Mouse (Mus musculus) erythroblast, adult 5-6 weeks (primary cell): Measurements from ENCODE around the gene Olfr1463. TPM values are rescaled to one million over a fixed set of nuclear protein-coding genes. Genes with fewer than 3 reads are reported as not detected.

ENCODE experiments used
- ATAC-seq: replicated peaks from 2 replicates; pipeline ENCODE4 v1.8.0; 2016; ENCODE audit warnings: moderate number of reproducible peaks, mild to moderate bottlenecking, moderate TSS enrichment, inconsistent platforms; ENCODE audit not compliant: poor library complexity, low FRiP score, severe bottlenecking
- total RNA-seq, 2 experiments: library from RNA; stranded (forward) in 1 of 2; stranded (reverse) in 1 of 2; fragments of 150-400 nt in 1 of 2; fragments of 200-764, 138-1000 nt in 1 of 2; gene quantifications; 2 replicates each; pipeline versions ENCODE4 v1.2.3 to v1.2.4; 2015 to 2017; ENCODE audit warnings: low replicate concordance in 2 of 2

Olfr1463 gene
- total RNA-seq (2015; ENCODE audit: low replicate concordance) (not detected in 2 replicates), total RNA-seq (2017; ENCODE audit: low replicate concordance) (not detected in 2 replicates)

DNA sequence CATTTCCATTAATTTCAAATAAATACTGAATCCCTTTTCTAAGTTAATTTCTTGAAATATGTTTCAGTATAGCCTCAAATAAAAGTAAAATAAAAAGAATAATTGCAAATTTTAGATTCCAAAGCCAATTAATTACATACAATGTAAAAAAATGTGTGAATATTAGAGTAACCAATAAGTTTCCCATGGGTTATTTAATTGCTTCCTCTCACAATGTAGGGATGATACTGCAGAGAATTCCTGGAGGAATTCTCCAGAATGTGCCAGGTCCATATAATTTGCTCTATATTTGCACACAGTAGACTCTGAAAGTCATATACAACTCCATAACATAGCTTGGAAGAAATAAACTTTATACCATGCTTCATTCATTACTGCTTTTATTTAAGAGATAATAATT, at the start of gene Olfr1463:
Gene Olfr1463, plus strand, starts transcription at position 301 of the 400 bp plus-strand sequence.
- ATAC-seq: no peak

DNA sequence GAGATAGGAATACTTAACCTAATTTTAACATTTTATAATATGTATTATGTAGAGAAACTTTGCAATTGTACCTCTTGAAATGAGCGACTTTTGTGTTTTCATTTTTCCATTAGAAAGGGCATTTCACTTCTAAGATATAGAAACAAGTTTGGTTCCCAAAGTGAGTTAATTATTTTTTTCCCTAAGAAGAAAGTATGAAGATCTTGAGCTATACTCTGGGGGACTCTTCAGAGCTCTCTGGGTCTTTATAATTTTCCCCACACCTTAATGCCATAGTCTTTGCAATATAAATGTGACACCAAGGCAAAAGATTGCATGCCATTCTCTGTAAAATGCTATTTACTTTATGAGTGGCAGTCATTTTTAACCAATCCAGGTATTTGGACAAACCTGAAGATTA, 45.7 kb upstream of the Olfr1463 start, which contains the start of gene Olfr1462:
Gene Olfr1462, plus strand, starts transcription at position 301 of the 400 bp plus-strand sequence.
- no peak for ATAC-seq

DNA sequence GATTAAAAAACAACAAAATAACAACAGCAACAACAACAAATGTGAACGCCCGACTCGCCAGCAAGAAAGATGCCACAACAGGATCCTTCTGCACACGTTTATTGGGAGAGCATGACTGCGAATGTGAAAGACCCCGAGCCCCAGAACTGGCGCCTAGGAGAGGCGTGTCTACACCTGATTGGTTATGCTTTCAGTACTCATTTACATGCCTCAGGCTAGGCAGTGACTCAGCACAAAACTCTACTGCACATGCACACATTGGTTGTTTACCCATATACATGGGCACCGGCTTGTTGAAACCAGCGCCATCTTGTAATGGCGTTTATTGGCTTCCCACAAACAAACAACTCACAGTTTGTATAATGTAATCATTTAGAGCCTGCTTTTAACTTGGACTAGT, 9.5 kb upstream of the Olfr1463 start:
- ATAC-seq: no peak

Other genes starting within 250 kb of the Olfr1463 start
- not detected in 2 replicates for gene Olfr1451, start 236.3 kb upstream of the Olfr1463 start, total RNA-seq (2015; ENCODE audit: low replicate concordance)
- not detected in 2 replicates for gene Olfr1451, start 236.3 kb upstream of the Olfr1463 start, total RNA-seq (2017; ENCODE audit: low replicate concordance)
- not detected in 2 replicates for gene Olfr1453, start 203.0 kb upstream of the Olfr1463 start, total RNA-seq (2015; ENCODE audit: low replicate concordance)
- gene Olfr1453, start 203.0 kb upstream of the Olfr1463 start, total RNA-seq (2017; ENCODE audit: low replicate concordance): 0.98 TPM in 1 of 2 replicates, not detected in the other
- not detected in 2 replicates for gene Olfr1454, start 170.7 kb upstream of the Olfr1463 start, total RNA-seq (2015; ENCODE audit: low replicate concordance)
- not detected in 2 replicates for gene Olfr1454, start 170.7 kb upstream of the Olfr1463 start, total RNA-seq (2017; ENCODE audit: low replicate concordance)
- not detected in 2 replicates for gene Olfr1457, start 133.4 kb upstream of the Olfr1463 start, total RNA-seq (2015; ENCODE audit: low replicate concordance)
- gene Olfr1457, start 133.4 kb upstream of the Olfr1463 start, total RNA-seq (2017; ENCODE audit: low replicate concordance): not detected in 2 replicates
- gene Olfr1458, start 124.6 kb upstream of the Olfr1463 start, total RNA-seq (2015; ENCODE audit: low replicate concordance): not detected in 2 replicates
- not detected in 2 replicates for gene Olfr1458, start 124.6 kb upstream of the Olfr1463 start, total RNA-seq (2017; ENCODE audit: low replicate concordance)
- not detected in 2 replicates for gene Olfr1459, start 81.8 kb upstream of the Olfr1463 start, total RNA-seq (2015; ENCODE audit: low replicate concordance)
- gene Olfr1459, start 81.8 kb upstream of the Olfr1463 start, total RNA-seq (2017; ENCODE audit: low replicate concordance): 0.56 TPM in 1 of 2 replicates, not detected in the other
- gene Olfr1461, start 68.3 kb upstream of the Olfr1463 start, total RNA-seq (2015; ENCODE audit: low replicate concordance): not detected in 2 replicates
- 0.28 TPM in 1 of 2 replicates, not detected in the other for gene Olfr1461, start 68.3 kb upstream of the Olfr1463 start, total RNA-seq (2017; ENCODE audit: low replicate concordance)
- not detected in 2 replicates for gene Olfr1462, start 45.6 kb upstream of the Olfr1463 start, total RNA-seq (2015; ENCODE audit: low replicate concordance)
- not detected in 2 replicates for gene Olfr1462, start 45.6 kb upstream of the Olfr1463 start, total RNA-seq (2017; ENCODE audit: low replicate concordance)
- gene Olfr1465, start 84.2 kb downstream of the Olfr1463 start, total RNA-seq (2015; ENCODE audit: low replicate concordance): not detected in 2 replicates
- 0.70 TPM in 1 of 2 replicates, not detected in the other for gene Olfr1465, start 84.2 kb downstream of the Olfr1463 start, total RNA-seq (2017; ENCODE audit: low replicate concordance)
- gene Olfr1466, start 107.5 kb downstream of the Olfr1463 start, total RNA-seq (2015; ENCODE audit: low replicate concordance): not detected in 2 replicates
- gene Olfr1466, start 107.5 kb downstream of the Olfr1463 start, total RNA-seq (2017; ENCODE audit: low replicate concordance): not detected in 2 replicates
- gene Olfr1467, start 130.9 kb downstream of the Olfr1463 start, total RNA-seq (2015; ENCODE audit: low replicate concordance): not detected in 2 replicates
- gene Olfr1467, start 130.9 kb downstream of the Olfr1463 start, total RNA-seq (2017; ENCODE audit: low replicate concordance): not detected in 2 replicates
- gene Olfr1469, start 176.5 kb downstream of the Olfr1463 start, total RNA-seq (2015; ENCODE audit: low replicate concordance): not detected in 2 replicates
- not detected in 2 replicates for gene Olfr1469, start 176.5 kb downstream of the Olfr1463 start, total RNA-seq (2017; ENCODE audit: low replicate concordance)
- gene Olfr1471, start 212.1 kb downstream of the Olfr1463 start, total RNA-seq (2015; ENCODE audit: low replicate concordance): not detected in 2 replicates
- gene Olfr1471, start 212.1 kb downstream of the Olfr1463 start, total RNA-seq (2017; ENCODE audit: low replicate concordance): not detected in 2 replicates
- not detected in 2 replicates for gene Olfr1472, start 224.8 kb downstream of the Olfr1463 start, total RNA-seq (2015; ENCODE audit: low replicate concordance)
- not detected in 2 replicates for gene Olfr1472, start 224.8 kb downstream of the Olfr1463 start, total RNA-seq (2017; ENCODE audit: low replicate concordance)
- gene Olfr1474, start 238.2 kb downstream of the Olfr1463 start, total RNA-seq (2015; ENCODE audit: low replicate concordance): not detected in 2 replicates
- gene Olfr1474, start 238.2 kb downstream of the Olfr1463 start, total RNA-seq (2017; ENCODE audit: low replicate concordance): not detected in 2 replicates
- not detected in 2 replicates for gene Olfr1475, start 248.9 kb downstream of the Olfr1463 start, total RNA-seq (2015; ENCODE audit: low replicate concordance)
- gene Olfr1475, start 248.9 kb downstream of the Olfr1463 start, total RNA-seq (2017; ENCODE audit: low replicate concordance): not detected in 2 replicates